Mouse (Mus musculus): Measurements from ENCODE around the gene Zeb2. TPM values are rescaled to one million over a fixed set of nuclear protein-coding genes. Genes with fewer than 3 reads are reported as not detected.
A peak's percentile ranks its signal among the peaks of the same experiment; 100 is the strongest.

The Zeb2 gene
- polyA plus RNA-seq, 1 experiment, result 73.5 TPM

DNA sequence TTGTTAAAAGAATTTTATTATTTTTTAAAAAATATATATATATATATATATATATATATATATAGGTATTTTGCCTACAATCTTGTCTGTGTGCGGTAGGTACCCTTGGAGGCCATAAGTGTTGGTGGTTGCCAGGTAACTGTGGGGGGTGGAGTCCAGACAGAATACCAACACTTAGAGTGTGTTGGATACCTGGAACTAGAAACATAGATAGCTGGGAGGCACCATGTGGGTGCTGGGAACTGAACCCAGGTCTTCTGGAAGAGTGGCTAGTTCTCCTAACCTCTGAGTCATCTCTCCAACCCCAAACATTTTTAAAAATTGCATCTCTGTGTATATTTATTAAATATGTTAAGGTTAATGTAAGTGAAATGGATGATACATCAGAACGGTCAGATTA is 11.5 kb upstream of the Zeb2 start:
- H3K27ac ChIP-seq (ENCODE audit: insufficient read depth, low read length), result no peak overlapping the region
- no peak for TF ChIP-seq CTCF (IDR thresholded peaks at IDR 0.05; ENCODE audit: borderline replicate concordance, insufficient read depth, low read length)
- no peak for TF ChIP-seq POLR2A (IDR thresholded peaks at IDR 0.05; ENCODE audit: low read depth, low read length)
- H3K4me3 ChIP-seq (ENCODE audit: insufficient read depth, low read length), result no peak overlapping the region
- peaks cover 2% of the 10 kb centered on the region; the same call in 1 of the 2 replicates for H3K4me1 ChIP-seq (ENCODE audit: control insufficient read depth, insufficient read depth, low read length)

GRCm38 (mm10) chr2:45126401-45126800 is 9.2 kb upstream of the Zeb2 start:
- no peak overlapping the region for H3K4me3 ChIP-seq (ENCODE audit: insufficient read depth, low read length)
- TF ChIP-seq POLR2A (IDR thresholded peaks at IDR 0.05; ENCODE audit: low read depth, low read length), result no peak
- no peak for TF ChIP-seq CTCF (IDR thresholded peaks at IDR 0.05; ENCODE audit: borderline replicate concordance, insufficient read depth, low read length)
- H3K27ac ChIP-seq (ENCODE audit: insufficient read depth, low read length), result no peak overlapping the region
- peaks cover 2% of the 10 kb centered on the region; the same call in 1 of the 2 replicates for H3K4me1 ChIP-seq (ENCODE audit: control insufficient read depth, insufficient read depth, low read length)

GRCm38 (mm10) chr2:45125181-45125580 is 8.0 kb upstream of the Zeb2 start:
- no peak overlapping the region for H3K4me3 ChIP-seq (ENCODE audit: insufficient read depth, low read length)
- TF ChIP-seq CTCF (IDR thresholded peaks at IDR 0.05; ENCODE audit: borderline replicate concordance, insufficient read depth, low read length) (no peak), POLR2A (IDR thresholded peaks at IDR 0.05; ENCODE audit: low read depth, low read length) (no peak)
- H3K27ac ChIP-seq (ENCODE audit: insufficient read depth, low read length), result no peak overlapping the region
- peaks cover 2% of the 10 kb centered on the region; the same call in 1 of the 2 replicates for H3K4me1 ChIP-seq (ENCODE audit: control insufficient read depth, insufficient read depth, low read length)

DNA sequence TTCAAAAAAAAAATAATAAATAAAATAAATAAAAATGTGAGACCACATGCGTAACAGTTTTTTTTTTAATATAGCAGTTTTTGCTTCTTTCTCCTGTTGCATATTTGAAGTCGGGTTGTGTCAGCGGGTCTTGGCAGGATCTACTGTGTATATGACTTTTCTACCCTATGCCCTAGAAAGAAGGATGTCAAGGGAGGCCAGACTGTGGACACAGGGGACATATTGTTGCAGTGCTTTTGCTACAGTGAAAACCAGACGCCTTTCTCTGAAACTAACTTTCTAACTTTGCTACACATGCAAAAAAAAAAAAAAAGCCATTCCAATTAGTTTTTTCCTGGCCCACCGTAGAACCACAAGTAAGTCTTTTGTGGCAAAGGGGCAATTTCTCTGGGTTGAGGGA is 6.3 kb upstream of the Zeb2 start:
- TF ChIP-seq POLR2A (IDR thresholded peaks at IDR 0.05; ENCODE audit: low read depth, low read length), result no peak
- TF ChIP-seq CTCF (IDR thresholded peaks at IDR 0.05; ENCODE audit: borderline replicate concordance, insufficient read depth, low read length), result no peak
- Histone ChIP-seq H3K27ac (ENCODE audit: insufficient read depth, low read length) (no peak overlapping the region), H3K4me1 (ENCODE audit: control insufficient read depth, insufficient read depth, low read length) (peaks cover 2% of the 10 kb centered on the region; the same call in 1 of the 2 replicates), H3K4me3 (ENCODE audit: insufficient read depth, low read length) (no peak overlapping the region)

- H3K4me3 ChIP-seq (ENCODE audit: insufficient read depth, low read length), result no peak overlapping the region
- no peak overlapping the region for H3K27ac ChIP-seq (ENCODE audit: insufficient read depth, low read length)
- TF ChIP-seq CTCF (IDR thresholded peaks at IDR 0.05; ENCODE audit: borderline replicate concordance, insufficient read depth, low read length) (no peak), POLR2A (IDR thresholded peaks at IDR 0.05; ENCODE audit: low read depth, low read length) (no peak)
- H3K4me1 ChIP-seq (ENCODE audit: control insufficient read depth, insufficient read depth, low read length), result no peaks in the 10 kb centered on the region; the same call in 1 of the 2 replicates
Observed at GRCm38 (mm10) chr2:45118121-45118520, 926 bp upstream of the Zeb2 start.

- Histone ChIP-seq H3K4me1 (ENCODE audit: control insufficient read depth, insufficient read depth, low read length) (no peaks in the 10 kb centered on the region; the same call in 1 of the 2 replicates), H3K27ac (ENCODE audit: insufficient read depth, low read length) (peak overlapping the region; percentile 37; the same call in 1 of the 2 replicates), H3K4me3 (ENCODE audit: insufficient read depth, low read length) (peak overlapping the region; percentile 57)
- TF ChIP-seq POLR2A (IDR thresholded peaks at IDR 0.05; ENCODE audit: low read depth, low read length) (no peak), CTCF (IDR thresholded peaks at IDR 0.05; ENCODE audit: borderline replicate concordance, insufficient read depth, low read length) (no peak)
Observed at GRCm38 (mm10) chr2:45117592-45117991, 397 bp upstream of the Zeb2 start.

DNA sequence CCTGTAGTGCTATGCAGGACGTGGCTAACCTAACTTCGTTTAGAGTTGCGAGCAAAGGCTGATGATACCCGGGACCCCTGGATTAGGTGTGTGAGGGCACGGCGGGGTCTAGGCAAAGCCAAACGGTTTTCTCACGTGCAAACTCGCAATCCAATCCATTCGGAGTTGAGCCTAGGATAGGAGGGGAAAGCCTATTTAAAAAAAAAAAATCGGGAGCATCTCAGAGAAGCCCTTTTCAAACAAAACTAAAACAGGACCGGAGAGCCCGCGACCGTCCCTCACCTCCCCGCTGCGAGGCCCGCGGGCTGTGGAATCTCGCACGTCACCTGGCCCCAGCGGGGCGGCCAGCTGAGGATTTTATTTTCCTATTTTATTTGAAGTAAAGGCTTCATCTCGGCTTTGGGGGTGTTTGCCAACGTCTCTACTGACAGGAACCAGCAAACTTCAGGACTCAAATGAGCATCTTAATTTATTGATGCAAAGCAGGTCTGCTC is 617 bp downstream of the Zeb2 start:
- Histone ChIP-seq H3K27ac (ENCODE audit: insufficient read depth, low read length) (peak overlapping the region; percentile 60), H3K4me1 (ENCODE audit: control insufficient read depth, insufficient read depth, low read length) (no peaks in the 10 kb centered on the region; the same call in 1 of the 2 replicates), H3K4me3 (ENCODE audit: insufficient read depth, low read length) (peak overlapping the region; percentile 58)
- TF ChIP-seq CTCF (IDR thresholded peaks at IDR 0.05; ENCODE audit: borderline replicate concordance, insufficient read depth, low read length) (no peak), POLR2A (IDR thresholded peaks at IDR 0.05; ENCODE audit: low read depth, low read length) (no peak)

DNA sequence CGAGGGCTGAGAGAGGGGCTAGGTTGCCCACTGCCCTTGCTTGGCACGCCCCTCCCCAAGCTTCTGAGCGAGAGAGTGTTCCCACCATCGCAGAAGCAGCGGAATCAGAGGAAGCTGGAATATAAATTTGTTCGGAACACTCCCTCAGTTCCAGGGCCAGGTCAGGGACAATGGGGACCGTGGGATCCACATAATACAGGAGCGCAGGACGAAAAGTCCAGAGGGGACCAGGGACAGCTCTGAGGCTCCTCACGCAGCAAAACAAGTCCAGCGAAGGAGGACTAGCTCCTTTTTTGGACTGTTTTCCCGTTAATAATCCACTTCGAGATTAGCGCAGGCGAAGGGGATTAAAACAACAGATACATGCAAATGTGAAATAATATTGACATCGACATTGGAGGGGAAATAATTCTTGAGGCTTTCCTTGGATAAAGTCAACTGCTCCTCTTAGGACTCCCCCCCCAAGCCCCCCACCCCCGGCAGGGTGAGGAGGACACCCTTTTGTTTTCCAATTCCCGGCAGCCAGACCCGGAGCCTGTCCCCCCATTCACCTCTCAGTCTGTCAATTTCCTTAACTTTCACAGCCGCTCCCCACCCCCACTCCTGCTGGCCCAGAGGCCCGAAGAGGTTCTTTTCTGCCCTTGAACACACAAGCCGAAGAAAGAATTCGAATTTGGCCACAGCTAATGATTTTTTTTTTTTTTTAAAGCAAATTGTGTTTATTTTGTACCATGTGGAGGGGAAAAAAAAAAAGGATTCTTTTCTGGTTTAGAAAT is 1.3 kb downstream of the Zeb2 start:
- TF ChIP-seq CTCF (IDR thresholded peaks at IDR 0.05; ENCODE audit: borderline replicate concordance, insufficient read depth, low read length) (no peak), POLR2A (IDR thresholded peaks at IDR 0.05; ENCODE audit: low read depth, low read length) (no peak)
- Histone ChIP-seq H3K4me3 (ENCODE audit: insufficient read depth, low read length) (peak overlapping the region; percentile 58), H3K4me1 (ENCODE audit: control insufficient read depth, insufficient read depth, low read length) (no peaks in the 10 kb centered on the region; the same call in 1 of the 2 replicates), H3K27ac (ENCODE audit: insufficient read depth, low read length) (peak overlapping the region; percentile 60)

DNA sequence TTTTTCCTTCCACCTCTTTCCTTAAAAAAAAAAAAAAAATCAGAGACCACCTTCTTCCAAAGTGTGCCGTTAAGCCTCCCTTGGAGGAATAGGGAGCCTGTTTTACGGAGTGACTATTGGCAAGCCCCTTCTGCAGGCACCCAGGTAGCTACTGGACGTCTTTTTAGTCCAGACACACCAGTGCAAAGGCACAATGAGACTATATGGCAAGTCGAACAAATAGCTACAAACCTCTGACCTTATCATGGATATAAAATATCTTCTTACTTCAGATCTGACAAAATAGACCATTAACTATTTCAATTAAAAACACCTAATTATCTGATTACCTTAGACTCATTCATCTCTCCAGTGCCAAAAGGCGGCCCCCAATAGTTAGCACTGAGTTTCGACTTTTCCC is 2.0 kb downstream of the Zeb2 start:
- H3K4me3 ChIP-seq (ENCODE audit: insufficient read depth, low read length), result peak overlapping the region; percentile 58; the same call in 1 of the 2 replicates
- H3K4me1 ChIP-seq (ENCODE audit: control insufficient read depth, insufficient read depth, low read length), result no peaks in the 10 kb centered on the region; the same call in 1 of the 2 replicates
- TF ChIP-seq CTCF (IDR thresholded peaks at IDR 0.05; ENCODE audit: borderline replicate concordance, insufficient read depth, low read length) (no peak), POLR2A (IDR thresholded peaks at IDR 0.05; ENCODE audit: low read depth, low read length) (no peak)
- H3K27ac ChIP-seq (ENCODE audit: insufficient read depth, low read length), result no peak overlapping the region

- Histone ChIP-seq H3K4me3 (ENCODE audit: insufficient read depth, low read length) (no peak overlapping the region), H3K4me1 (ENCODE audit: control insufficient read depth, insufficient read depth, low read length) (no peaks in the 10 kb centered on the region; the same call in 1 of the 2 replicates), H3K27ac (ENCODE audit: insufficient read depth, low read length) (no peak overlapping the region)
- TF ChIP-seq CTCF (IDR thresholded peaks at IDR 0.05; ENCODE audit: borderline replicate concordance, insufficient read depth, low read length), result no peak
- no peak for TF ChIP-seq POLR2A (IDR thresholded peaks at IDR 0.05; ENCODE audit: low read depth, low read length)
Observed at GRCm38 (mm10) chr2:45114596-45114995, 2.6 kb downstream of the Zeb2 start.

Data from embryonic fibroblast, embryonic 13.5 days (primary cell).